30 mouse cellular contexts compared by ENCODE assay signal in the genomic region with DNA sequence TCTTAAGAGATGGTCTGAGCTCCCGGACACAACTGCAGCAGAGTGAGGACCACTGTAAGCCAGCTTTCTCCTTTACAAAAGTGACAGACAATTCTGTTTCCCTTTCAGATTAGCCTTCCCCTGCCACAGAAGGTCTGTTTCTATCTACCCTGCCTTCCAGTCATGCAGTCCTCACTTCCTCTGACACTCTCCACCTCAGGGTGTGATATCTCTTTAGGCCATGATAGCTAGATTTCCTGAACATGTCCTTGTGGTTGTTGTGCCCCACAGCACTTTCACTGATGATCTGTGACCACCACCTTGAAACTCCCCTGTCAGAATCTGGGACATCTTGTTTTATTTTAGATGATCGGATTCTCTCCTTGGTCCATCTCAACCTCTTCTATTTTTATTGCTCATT.
DNase-seq lines count a peak whose midpoint lies in the region; ATAC-seq and TF ChIP-seq lines count a peak whose summit lies in the region.
"Had no signal": no experiment of that assay in that cellular context is flagged by ENCODE, and none has a peak within 500 bp of the region (broad histone marks: within the 10 kb centered on the region; RNA-seq: fewer than 3 reads in every experiment).

No protein-coding gene starts in this region.

- H3K9ac ChIP-seq in intestine, embryonic 14.5 days (ENCODE audit: low read length) = no peak overlapping the region
- H3K9ac ChIP-seq in intestine, embryonic 15.5 days = no peak overlapping the region
- no peak overlapping the region for H3K9ac ChIP-seq in liver, embryonic 14.5 days (replicated peaks)
- H3K9ac ChIP-seq: embryonic facial prominence, embryonic 15.5 days; forebrain, embryonic 12.5 days; limb, embryonic 15.5 days; lung, embryonic 15.5 days; neural tube, embryonic 15.5 days had no signal

- DNase-seq in intestine, embryonic 14.5 days (ENCODE audit: low spot score) = peak; percentile 21
- peak in 1 of 3 experiments; percentile 7 for DNase-seq in liver, embryonic 14.5 days (ENCODE audit: low read depth in 3 of 3, low spot score in 3 of 3)
- DNase-seq in thymus, postnatal 25 days = no peak
- DNase-seq in neural tube, embryonic 10.5 days (ENCODE audit: extremely low spot score, low spot score) = no peak
- no peak for DNase-seq in right cerebral cortex, postnatal 25 days
- DNase-seq: adrenal gland, postnatal 36 days; cerebellum, adult 2 months; cerebellum, postnatal 14 days; gastrocnemius, postnatal 10 days; kidney, adult 9 months; kidney, postnatal 10 days; layer of hippocampus, postnatal 36 days; midbrain, embryonic 14.5 days; retina, postnatal 1 day; spleen, adult 18-20 months; thymus, postnatal 14 days had no signal

- TF ChIP-seq EP300 in liver, embryonic 14.5 days (IDR thresholded peaks at IDR 0.05; ENCODE audit: low read depth) = no peak; the same call in 1 of the 2 replicates

- H3K36me3 ChIP-seq in intestine, embryonic 14.5 days (ENCODE audit: control insufficient read depth, insufficient read depth, low read length) = no peaks in the 10 kb centered on the region
- H3K36me3 ChIP-seq in intestine, embryonic 15.5 days = no peaks in the 10 kb centered on the region
- no peaks in the 10 kb centered on the region for H3K36me3 ChIP-seq in liver, embryonic 14.5 days (replicated peaks; ENCODE audit: control insufficient read depth, insufficient read depth, low read depth)
- H3K36me3 ChIP-seq: embryonic facial prominence, embryonic 10.5 days; embryonic facial prominence, embryonic 15.5 days; forebrain, embryonic 12.5 days; G1E; heart, embryonic 10.5 days; limb, embryonic 10.5 days; limb, embryonic 15.5 days; lung, embryonic 15.5 days; neural tube, embryonic 15.5 days had no signal

- 0 out of 2 replicates have a peak, but pooled peaks cover under 1% of the 10 kb centered on the region for H3K4me1 ChIP-seq in intestine, embryonic 14.5 days (replicated peaks; ENCODE audit: control insufficient read depth, insufficient read depth, low read length)
- 0 out of 2 replicates have a peak, but pooled peaks cover 2% of the 10 kb centered on the region for H3K4me1 ChIP-seq in intestine, embryonic 15.5 days (replicated peaks)
- H3K4me1 ChIP-seq in liver, embryonic 14.5 days (replicated peaks; ENCODE audit: control insufficient read depth in 2 of 2, insufficient read depth in 2 of 2, low read length in 1 of 2) = peaks cover under 1 to 10% of the 10 kb centered on the region in 2 experiments; a peak in 3 of 4 replicates
- H3K4me1 ChIP-seq: embryonic facial prominence, embryonic 15.5 days; forebrain, embryonic 12.5 days; limb, embryonic 15.5 days; neural tube, embryonic 15.5 days had no signal

- no peak overlapping the region for H3K4me3 ChIP-seq in intestine, embryonic 14.5 days (ENCODE audit: low read depth, low read length)
- H3K4me3 ChIP-seq in intestine, embryonic 15.5 days (replicated peaks) = no peak overlapping the region
- no peak overlapping the region for H3K4me3 ChIP-seq in liver, embryonic 14.5 days (ENCODE audit: insufficient read depth in 1 of 2, low read depth in 2 of 2, low read length in 2 of 2)
- H3K4me3 ChIP-seq: embryonic facial prominence, embryonic 10.5 days; embryonic facial prominence, embryonic 15.5 days; forebrain, embryonic 12.5 days; heart, embryonic 10.5 days; limb, embryonic 10.5 days; limb, embryonic 15.5 days; lung, embryonic 15.5 days; neural tube, embryonic 15.5 days had no signal

- H3K4me2 ChIP-seq in intestine, embryonic 14.5 days (ENCODE audit: low read length) = no peak overlapping the region
- H3K4me2 ChIP-seq in intestine, embryonic 15.5 days (replicated peaks) = no peak overlapping the region
- H3K4me2 ChIP-seq in liver, embryonic 14.5 days (ENCODE audit: low read depth) = no peak overlapping the region
- H3K4me2 ChIP-seq: embryonic facial prominence, embryonic 15.5 days; forebrain, embryonic 12.5 days; limb, embryonic 15.5 days; lung, embryonic 15.5 days; neural tube, embryonic 15.5 days had no signal

- ATAC-seq in intestine, embryonic 14.5 days (replicated peaks; ENCODE audit: low FRiP score, low TSS enrichment, low read depth) = no peak
- no peak for ATAC-seq in intestine, embryonic 15.5 days
- peak; percentile 99 for ATAC-seq in common myeloid progenitor, adult 5-6 weeks (replicated peaks; ENCODE audit: low read depth, poor library complexity, severe bottlenecking)
- ATAC-seq in liver, embryonic 14.5 days (ENCODE audit: insufficient read depth) = peak; percentile 70
- ATAC-seq in megakaryocyte-erythroid progenitor cell, adult 5-6 weeks (replicated peaks; ENCODE audit: low FRiP score, low TSS enrichment, poor library complexity, severe bottlenecking) = peak; percentile 97
- ATAC-seq: hindbrain, postnatal 0 days; intestine, postnatal 0 days had no signal

- no peak for TF ChIP-seq CTCF in liver, embryonic 14.5 days (IDR thresholded peaks at IDR 0.05; ENCODE audit: low read depth)

- H3K27me3 ChIP-seq in intestine, embryonic 14.5 days (replicated peaks; ENCODE audit: control insufficient read depth, insufficient read depth, low read length) = no peaks in the 10 kb centered on the region
- H3K27me3 ChIP-seq in intestine, embryonic 15.5 days (replicated peaks) = no peaks in the 10 kb centered on the region
- H3K27me3 ChIP-seq in liver, embryonic 14.5 days (ENCODE audit: control insufficient read depth, insufficient read depth, low read length) = no peaks in the 10 kb centered on the region
- H3K27me3 ChIP-seq: embryonic facial prominence, embryonic 15.5 days; forebrain, embryonic 12.5 days; limb, embryonic 15.5 days; lung, embryonic 15.5 days; neural tube, embryonic 15.5 days had no signal

- 87% methylated on average over 2 of the region's 2 CpGs for whole genome bisulfite sequencing in intestine, embryonic 14.5 days
- WGBS in intestine, embryonic 15.5 days = 85% methylated on average over 2 of the region's 2 CpGs
- 17% methylated on average over 2 of the region's 2 CpGs for WGBS in liver, embryonic 14.5 days (ENCODE audit: insufficient replicate concordance)

- H3K9me3 ChIP-seq in intestine, embryonic 14.5 days (ENCODE audit: control insufficient read depth, low read length) = no peaks in the 10 kb centered on the region
- H3K9me3 ChIP-seq in intestine, embryonic 15.5 days = no peaks in the 10 kb centered on the region
- H3K9me3 ChIP-seq in liver, embryonic 14.5 days (ENCODE audit: control insufficient read depth, low read length) = no peaks in the 10 kb centered on the region
- H3K9me3 ChIP-seq: embryonic facial prominence, embryonic 10.5 days; embryonic facial prominence, embryonic 15.5 days; forebrain, embryonic 12.5 days; heart, embryonic 10.5 days; limb, embryonic 10.5 days; limb, embryonic 15.5 days; lung, embryonic 15.5 days; neural tube, embryonic 15.5 days had no signal

- no peak overlapping the region for H3K27ac ChIP-seq in intestine, embryonic 14.5 days (ENCODE audit: low read depth)
- H3K27ac ChIP-seq in intestine, embryonic 15.5 days = no peak overlapping the region
- no peak overlapping the region for H3K27ac ChIP-seq in liver, embryonic 14.5 days
- H3K27ac ChIP-seq: embryonic facial prominence, embryonic 10.5 days; embryonic facial prominence, embryonic 15.5 days; forebrain, embryonic 12.5 days; heart, embryonic 10.5 days; hindbrain, postnatal 0 days; limb, embryonic 10.5 days; limb, embryonic 15.5 days; lung, embryonic 15.5 days; neural tube, embryonic 15.5 days had no signal

Comparison
In these comparisons a context has a peak if more than half of its experiments do, and no peak if none do; other contexts are left out.
1. ATAC-seq: peak in common myeloid progenitor, adult 5-6 weeks (single experiment), liver, embryonic 14.5 days (single experiment) and megakaryocyte-erythroid progenitor cell, adult 5-6 weeks (single experiment); none in intestine, embryonic 14.5 days (single experiment) and intestine, embryonic 15.5 days (single experiment).